Mouse (Mus musculus): Measurements from ENCODE around the gene Neu2.

Gene Neu2

DNA sequence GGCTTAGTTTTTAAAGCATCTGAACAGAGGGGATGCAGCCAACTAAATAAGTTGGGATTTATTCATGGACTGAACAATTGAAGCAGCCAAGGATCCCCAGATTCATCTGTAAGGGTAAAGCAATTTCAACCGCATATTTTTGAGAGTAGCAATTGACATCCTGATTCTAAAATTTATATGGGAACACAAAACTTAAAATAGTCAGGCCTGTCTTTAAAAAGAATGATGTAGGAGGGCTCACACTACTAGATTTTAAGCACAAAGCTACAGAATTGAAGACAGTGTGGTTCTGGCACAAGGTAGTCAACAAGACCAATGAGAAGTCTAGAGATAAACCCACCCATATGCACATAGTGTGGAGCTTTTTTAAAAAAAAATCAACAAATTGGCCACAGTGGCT, 27.3 kb downstream of the Neu2 start:
- no peak for DNase-seq (ENCODE audit: low read depth, low spot score)

DNA sequence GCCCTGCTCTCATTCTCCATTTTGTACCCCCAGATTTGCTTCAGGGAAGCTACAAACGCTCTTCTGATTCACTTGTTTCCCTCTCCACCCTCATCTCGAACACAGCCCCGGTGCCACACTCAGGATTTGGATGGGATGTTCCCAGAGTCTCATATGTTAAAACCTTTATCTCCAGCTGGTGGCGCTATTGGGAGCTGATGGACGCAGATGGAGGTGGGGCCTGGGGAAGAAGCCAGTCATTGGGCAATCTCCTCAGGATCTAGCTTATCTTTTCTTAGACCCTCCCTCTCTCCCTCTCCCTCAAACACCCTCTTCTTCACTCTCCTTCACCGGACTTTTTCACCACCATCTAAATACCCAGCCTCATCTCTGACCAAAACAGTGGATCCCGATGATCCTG, 31.9 kb downstream of the Neu2 start:
- DNase-seq (ENCODE audit: low read depth, low spot score) = peak; percentile 92

DNA sequence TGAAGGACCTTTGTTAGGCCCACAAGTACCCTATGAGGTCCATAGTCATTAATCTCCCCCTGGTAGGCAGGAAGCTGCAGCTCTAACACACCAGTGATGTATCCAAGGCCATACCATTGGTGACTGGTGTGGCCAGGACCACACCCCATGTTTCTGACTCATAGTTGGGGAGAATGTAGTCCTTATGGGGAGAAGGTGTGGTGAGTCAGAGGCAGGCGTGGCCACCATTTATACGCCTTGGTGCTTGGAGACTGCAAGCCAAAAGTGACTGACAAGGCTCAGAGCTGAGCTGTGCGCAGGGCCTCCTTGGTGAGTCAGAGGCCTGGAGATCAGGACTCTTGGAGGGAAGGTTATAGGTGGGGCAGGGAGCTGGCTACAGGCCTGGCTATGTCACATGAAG, 41.3 kb downstream of the Neu2 start:
- DNase-seq (ENCODE audit: low read depth, low spot score) = peak; percentile 39

DNA sequence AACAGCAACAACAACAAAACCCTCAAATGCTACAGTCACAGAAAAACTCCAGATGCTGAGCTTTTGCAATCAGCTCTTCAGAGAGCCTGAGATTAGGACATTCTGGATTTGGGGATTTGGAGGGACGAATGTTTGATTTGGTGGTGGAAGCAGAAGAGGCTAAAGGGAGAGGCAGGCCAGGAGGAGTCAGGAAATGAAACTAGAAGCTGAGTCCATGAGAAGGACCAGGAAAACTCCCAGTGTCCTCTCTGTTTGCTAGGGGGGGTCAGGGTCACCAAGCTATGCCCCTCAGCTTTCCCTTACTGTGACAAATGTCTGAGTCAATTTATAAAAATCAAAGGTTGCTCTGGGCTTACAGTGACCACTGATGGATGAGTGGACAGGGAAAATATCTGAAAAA, 43.9 kb downstream of the Neu2 start:
- no peak for DNase-seq (ENCODE audit: low read depth, low spot score)

DNA sequence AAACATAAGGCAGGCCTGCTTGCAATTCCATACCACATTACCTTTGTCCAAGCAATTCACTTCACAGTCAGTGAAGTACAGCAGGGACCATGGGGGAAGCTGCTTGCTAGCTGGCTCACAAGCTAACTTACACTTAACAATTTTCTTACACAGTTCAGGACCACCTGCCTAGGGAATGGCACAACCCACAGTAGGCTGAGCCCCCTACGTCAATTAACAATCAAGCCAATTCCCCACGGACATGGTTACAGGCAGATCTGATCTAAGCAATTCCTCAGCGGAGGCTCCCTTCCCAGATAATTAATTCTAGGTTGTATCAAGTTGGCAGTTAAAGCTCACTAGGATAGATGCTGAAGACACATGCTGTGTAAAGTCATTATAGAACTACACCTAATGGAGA, 53.3 kb downstream of the Neu2 start:
- no peak for DNase-seq (ENCODE audit: low read depth, low spot score)

DNA sequence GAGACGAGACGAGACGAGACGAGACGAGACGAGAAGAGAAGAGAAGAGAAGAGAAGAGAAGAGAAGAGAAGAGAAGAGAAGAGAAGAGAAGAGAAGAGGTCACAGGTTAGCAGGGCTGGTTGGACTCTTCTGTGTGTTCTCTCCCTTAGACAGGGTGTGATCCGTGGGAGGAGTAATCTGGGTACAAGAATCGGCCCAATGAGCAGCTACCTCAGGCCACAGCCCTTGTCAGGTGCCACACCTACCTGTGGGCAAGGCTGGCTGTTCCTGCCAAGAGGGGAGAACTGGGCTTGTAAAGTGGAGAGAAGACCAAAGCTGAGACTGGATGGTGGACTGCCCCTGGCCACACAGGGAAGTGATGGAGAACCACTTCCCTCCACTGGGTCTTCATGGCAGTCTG, 56.1 kb downstream of the Neu2 start:
- DNase-seq (ENCODE audit: low read depth, low spot score) = no peak

DNA sequence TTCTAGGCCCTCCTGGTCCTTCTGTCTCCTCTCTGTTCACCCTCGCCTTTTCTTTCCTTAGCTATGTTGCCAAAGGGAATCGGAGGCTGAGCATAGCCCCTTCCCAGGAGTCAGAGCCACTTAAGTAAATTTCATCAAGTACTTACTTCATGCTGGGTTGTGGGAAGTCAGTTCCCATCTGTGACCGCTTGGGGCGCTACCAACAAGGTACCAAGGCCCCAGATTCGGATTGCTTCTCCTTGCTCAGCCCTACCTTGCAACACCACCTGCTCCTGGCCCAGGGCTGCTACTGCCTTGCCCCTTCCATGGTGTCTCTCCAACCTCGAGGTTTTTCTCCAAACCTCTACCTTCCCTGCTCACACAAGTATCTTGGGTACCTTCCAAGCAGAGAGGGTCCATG, 58.7 kb downstream of the Neu2 start:
- peak; percentile 82 for DNase-seq (ENCODE audit: low read depth, low spot score)

DNA sequence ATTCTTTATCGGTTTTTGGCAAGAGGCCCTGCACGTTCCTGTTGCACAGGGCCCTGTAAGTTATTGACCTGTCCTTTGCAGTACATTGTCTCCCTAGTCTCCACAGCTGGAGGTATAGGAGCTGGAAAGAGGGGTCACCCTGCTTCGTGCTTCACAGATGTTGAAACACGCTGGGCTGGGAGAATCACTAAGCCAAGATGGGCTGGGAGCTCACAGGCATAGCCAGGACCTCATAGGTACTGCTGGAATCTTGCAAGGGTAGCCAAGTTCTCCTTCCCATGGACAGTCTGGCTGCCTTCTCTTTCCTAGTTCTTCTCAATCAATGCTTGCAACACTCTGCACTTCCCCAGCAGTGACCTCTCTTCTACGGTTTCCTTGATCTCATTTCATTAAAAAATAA, 63.6 kb downstream of the Neu2 start:
- no peak for DNase-seq (ENCODE audit: low read depth, low spot score)

DNA sequence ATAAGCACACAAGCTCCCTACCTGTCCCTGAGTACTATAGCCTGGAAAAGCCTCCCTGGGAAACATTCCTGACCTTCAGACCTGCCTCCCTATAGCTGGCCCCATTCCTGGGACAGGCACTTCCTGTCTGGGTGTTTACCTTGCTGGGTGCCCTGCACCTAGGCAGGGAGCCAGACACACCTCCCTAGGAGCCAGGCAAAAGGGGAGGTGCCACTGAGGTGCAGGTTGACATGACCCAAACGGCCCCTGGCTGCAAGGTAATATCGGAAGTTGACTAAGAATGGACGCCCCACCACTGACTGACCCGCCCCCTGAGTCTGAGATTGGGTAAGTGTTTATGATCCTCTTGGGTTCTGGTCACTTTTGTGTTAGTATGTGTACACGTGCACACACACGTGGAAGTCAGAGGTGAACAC, 64.1 kb downstream of the Neu2 start, which contains the start of gene Ngef:
Gene Ngef, minus strand, starts transcription at position 71 of the 416 bp plus-strand sequence.
- DNase-seq (ENCODE audit: low read depth, low spot score) = no peak

DNA sequence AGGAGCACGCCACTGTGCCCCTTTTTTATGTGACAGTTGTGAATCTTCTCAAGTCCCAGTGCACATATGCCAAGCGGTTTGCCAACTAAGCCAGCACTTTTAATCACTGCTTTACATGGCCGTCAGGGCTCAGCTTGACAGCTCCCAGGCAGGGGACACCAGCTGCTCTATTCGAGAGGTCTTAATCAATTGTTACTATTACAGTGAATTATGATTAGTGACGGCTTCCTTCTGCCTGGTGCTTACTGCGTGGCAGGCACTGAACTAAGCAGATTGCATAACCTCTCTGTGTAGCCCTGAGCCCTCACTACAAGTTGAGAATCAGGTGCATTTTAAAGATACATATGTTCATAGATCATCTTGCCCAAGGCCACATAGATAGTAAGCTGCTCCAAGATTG, 64.7 kb downstream of the Neu2 start:
- DNase-seq (ENCODE audit: low read depth, low spot score) = no peak

DNA sequence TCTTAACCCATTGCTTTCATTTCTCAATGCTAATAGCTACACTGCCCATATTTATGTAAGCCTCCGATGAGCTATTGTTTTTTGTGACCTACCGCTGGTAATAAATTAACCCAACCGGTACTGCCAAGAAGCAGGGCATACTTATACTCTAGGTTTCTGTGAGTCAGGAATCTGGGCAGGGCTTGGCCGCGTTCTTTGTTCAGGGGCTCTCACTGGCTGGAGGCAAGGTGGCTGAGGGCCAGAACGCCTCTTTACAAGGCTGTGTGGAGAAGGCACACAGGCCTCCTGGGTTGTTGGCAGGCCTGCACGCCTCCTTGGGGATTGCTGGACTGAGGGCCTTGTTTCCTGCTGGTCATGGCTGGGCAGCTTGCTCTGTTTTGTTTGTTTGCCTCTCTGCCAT, 65.1 kb downstream of the Neu2 start:
- no peak for DNase-seq (ENCODE audit: low read depth, low spot score)

DNA sequence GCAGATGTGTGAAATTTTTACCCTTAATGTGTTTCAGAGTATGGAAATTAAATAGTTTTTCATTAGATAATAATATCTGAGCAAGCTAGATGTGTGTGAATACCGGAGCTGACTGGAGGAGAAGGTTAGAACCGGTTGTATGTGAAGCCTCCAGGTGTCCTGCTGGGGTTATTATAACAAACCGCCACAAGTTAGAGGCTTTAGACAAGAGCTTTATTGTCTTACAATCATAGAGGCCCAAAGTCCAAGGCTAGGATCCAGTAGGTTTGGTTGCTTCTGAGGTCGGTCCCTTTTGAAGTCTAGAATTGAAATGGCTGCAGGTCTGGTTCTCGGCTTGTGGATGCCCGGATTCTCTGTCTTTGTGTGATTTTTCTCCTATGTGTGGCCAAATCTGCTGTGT, 69.3 kb downstream of the Neu2 start:
- no peak for DNase-seq (ENCODE audit: low read depth, low spot score)

DNA sequence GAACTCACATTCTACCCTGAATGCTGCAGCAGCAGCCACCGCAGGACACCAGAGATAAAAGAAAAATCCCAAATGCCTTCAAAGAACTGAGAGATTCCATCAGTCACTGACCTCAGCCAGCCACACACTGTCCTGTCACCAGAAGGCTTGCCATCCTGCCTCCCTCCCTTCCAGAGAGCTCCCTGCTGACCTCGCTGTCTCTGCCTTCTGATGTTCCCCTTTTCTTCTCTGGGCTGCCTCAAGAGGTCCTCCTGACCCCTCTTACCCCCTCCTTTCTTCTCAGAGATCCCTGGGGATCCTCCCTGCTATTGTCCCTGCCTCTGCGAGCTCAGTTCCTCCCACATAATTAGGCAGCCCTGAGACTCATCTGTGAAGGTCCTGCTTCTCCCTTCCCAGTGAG, 71.1 kb downstream of the Neu2 start:
- DNase-seq (ENCODE audit: low read depth, low spot score) = no peak

DNA sequence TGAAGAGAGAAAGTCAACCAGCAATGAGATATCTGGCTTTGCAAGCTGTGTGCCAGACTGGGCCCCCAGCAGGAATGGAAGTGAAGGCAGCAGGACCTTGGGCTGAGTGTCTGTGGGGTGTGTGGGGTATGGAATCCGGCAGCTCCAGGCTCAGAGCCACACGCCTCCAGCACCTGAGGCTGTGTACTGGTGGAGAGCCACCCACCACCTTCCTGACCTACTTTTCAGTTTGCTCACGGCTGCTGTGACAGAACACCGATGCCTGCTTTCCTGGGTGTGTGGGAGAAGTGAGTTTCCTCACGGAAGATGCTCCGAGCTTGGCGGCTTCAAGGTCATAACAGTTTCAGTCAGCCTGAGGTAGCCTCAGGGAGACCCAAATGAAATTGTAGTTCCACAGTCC, 79.5 kb downstream of the Neu2 start:
- DNase-seq (ENCODE audit: low read depth, low spot score) = no peak

DNA sequence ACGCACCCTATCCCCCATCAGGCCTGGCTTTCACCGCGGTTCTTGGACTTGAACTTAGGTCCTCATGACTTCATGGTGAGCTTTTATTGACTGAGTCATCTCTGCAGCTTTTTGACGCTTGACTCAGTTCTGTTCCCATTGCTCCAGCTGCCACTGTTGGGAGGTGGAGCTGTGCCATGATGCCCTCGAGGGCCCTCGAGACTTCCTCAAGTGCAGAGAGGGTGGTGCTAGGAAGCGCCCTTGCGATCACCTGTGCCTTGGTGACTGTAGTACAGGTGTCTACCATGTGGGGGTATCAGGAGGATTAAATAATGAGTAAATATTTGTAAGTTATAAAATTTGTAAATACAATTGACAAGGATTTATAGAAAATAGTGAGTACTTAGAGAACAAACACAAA, 80.3 kb downstream of the Neu2 start:
- DNase-seq (ENCODE audit: low read depth, low spot score) = no peak

DNA sequence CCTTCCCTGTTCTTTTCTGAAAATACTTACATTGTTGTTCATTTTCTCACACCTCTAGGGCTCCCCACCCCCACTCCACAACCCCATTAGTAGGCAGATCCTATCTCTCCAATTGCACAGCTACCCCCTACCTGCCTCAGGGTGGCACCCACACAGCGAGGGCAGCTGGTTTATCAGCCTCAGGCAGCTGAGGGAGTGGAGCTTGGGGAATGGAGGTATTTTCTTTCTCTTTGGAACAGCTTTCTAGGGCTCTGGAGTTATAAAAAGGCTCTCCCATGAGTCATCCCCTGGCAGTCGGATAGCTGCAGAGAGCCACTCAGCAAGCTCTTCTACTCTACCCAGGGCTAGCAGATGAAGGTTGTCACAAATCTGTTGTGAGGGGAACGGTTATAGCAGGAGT, 84.6 kb downstream of the Neu2 start:
- DNase-seq (ENCODE audit: low read depth, low spot score) = no peak

DNA sequence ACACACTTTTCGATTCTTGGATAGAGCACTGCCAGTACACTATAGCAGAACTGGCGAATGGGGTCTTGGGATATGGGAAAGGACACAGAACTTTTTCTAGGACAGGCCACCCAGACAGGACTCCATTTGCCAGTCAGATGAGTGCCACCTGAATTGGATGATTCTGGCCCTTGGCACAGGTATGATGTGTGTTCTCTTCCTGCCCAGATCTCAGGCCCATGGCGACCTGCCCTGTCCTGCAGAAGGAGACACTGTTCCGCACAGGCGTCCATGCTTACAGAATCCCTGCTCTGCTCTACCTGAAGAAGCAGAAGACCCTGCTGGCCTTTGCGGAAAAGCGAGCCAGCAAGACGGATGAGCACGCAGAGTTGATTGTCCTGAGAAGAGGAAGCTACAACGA, 85.0 kb downstream of the Neu2 start:
- no peak for DNase-seq (ENCODE audit: low read depth, low spot score)

DNA sequence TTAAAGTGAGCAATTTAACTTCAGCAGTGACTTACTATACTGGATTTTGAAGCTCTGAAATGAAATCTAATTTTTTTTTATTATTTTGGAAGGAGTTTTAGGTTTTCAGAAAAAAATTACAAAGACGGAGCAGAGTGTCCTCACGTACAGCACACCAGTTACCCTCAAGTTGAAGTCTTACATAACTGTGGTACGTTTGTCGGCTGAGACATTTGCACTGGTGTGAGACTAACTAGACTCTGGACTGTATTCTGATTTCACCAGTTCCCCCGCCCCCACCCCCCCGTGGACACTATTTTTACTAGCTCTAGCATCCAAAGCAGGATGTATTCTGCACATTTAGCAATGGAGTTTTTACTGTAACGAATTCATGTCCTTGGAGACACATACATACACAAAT, 90.8 kb downstream of the Neu2 start:
- DNase-seq (ENCODE audit: low read depth, low spot score) = no peak

DNA sequence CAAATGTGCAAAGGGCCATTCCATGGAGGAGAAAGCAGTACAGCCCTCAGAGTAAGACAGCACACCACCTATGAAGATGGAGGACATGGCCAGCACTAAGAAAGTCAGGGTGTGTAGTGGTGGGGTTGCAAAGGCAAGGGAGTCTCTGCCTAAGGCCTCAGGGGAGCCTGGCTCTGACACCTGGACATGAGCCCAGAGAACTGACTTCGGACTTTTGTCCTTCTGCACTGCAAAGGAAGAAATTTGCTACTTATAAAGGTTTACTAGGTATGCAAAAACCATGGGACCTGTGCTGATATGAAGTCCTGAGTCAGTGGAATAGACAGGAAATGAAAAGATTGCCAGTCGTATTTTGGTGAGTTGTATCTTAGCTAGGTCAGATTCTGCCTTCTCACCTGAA, 92.1 kb downstream of the Neu2 start:
- no peak for DNase-seq (ENCODE audit: low read depth, low spot score)

DNA sequence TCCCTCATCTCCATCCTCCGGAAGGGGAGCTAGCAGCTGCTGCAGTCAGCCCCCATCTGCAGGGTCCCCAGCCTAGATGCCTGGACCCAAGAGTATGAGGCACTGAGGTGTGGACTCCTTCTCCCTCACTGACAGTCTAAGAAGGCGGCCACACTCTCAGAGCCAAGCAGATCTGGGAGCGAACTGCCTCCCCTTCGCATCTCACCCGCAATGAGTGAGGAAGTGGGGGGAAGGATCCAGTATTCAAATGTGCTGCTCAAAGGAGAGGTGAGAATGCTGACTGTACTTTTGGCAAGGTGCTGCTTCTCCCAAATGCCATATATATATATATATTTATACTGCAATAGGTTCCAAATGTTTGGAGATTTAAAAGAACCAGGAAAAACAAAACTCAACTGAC, 93.7 kb downstream of the Neu2 start:
- DNase-seq (ENCODE audit: low read depth, low spot score) = no peak

DNA sequence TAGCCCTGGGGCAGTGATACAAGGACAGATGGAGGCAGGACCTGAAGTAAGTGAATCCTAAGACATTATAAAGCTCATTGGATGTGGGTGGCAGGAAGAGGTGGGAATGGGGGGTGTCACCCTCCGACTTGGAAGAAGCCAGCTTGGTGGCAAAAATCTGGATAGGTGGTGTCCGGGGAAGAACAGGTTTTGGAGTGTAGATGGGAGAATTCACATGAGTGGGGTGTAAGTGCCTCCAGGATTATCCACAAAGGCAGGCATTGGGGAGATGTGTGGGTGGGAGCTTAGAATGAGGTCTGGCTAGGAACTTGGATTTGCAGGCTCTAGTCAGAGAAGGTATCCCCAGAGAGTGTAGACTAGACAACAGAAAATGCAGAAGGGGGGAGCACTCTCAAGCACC, 95.6 kb downstream of the Neu2 start:
- no peak for DNase-seq (ENCODE audit: low read depth, low spot score)

DNA sequence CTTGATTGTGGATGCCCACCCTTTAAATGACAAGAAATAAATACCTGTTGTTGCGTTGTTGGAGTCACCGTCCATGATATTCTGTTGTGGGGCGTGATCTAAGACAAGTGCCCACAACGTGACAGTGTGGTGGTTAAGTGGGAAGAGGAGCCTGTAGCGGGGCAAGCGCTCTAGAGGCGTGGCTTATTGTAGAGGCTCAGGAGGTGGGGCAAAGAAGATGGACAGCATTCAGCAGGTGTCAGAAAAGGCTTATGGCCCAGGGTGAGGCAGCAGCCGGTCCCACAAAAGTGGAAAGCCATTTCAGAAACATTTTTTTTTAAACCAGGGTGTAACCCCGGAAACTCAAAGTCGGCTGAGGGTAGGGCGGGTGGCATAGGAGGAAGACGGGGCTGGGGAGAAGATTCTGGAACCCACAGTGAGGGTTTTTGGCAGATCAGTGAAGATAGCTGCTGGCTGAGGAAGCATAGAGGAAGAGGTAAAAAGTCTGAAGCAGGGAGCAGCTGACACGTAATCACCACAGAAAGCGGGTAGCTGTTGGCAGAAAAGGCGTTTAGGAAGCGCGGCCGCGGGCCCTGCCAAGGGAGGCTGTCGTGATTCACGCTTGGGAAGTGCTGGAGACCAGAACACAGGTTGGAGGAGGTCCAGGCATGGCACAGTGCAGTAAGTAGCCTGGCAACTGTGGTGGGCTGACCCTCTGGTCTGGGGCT, 97.8 kb downstream of the Neu2 start:
- DNase-seq (ENCODE audit: low read depth, low spot score) = peak; percentile 56

DNA sequence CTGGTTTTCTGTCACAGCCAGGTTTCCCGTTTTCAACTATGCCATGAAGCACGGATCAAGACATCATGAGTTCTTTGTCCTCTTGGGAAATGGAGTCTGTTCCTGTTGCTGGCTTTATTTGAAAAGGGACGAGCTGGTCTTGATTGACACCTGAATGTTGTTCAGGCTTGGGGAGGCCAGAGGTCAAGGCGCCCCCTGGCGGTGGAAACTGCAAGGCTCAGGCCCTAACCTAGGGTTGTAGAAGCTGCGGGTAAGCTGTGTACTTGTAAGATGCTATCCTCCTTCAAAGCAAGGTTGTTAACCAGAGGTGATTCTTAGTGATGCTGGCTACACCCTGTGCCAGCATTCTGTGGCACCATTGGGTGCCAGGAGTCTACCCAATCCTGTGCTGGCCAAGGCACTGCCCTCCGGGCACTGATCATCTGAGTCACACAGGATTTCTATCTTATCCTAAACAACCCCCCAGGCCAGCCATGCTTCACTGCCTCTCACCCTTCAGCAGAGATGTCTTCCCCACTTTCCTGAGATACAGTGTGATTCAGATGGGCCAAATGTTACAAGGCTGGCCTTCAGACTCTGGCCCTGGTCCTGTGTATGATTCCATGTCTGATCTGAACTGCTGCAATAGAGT, 98.8 kb downstream of the Neu2 start:
- peak; percentile 89 for DNase-seq (ENCODE audit: low read depth, low spot score)
